Mouse (Mus musculus) ES-E14 (cell line): Measurements from ENCODE around the gene Iffo1.

ENCODE experiments used
- ZC3H11A ChIP-seq: IDR thresholded peaks from 2 replicates; pipeline ENCODE4 v1.6.1; 2012; ENCODE audit warnings: low read depth, mild to moderate bottlenecking, inconsistent platforms, low read length, borderline replicate concordance
- ZNF384 ChIP-seq: IDR thresholded peaks from 2 replicates; pipeline ENCODE4 v1.6.1; 2012; ENCODE audit warnings: low read depth, low read length, inconsistent platforms

GRCm38 (mm10) chr6:125149569-125149950, 4.5 kb downstream of the Iffo1 start:
- TF ChIP-seq ZC3H11A (no peak), ZNF384 (no peak)
